Mouse (Mus musculus): ENCODE measurements at regions not wholly inside any gene's neighbourhood (a gene's known extent, or its start where the extent isn't known, plus 50 kb on each side); places are given as distances from the start of the nearest gene placed in this dataset.
"Not testable (repeated sequence)": the region's sequence is repeated elsewhere in the genome, so short reads cannot be mapped to it uniquely, and the experiment has no call there.

GRCm38 (mm10) chr8:114001674-114002073 lies 131.7 kb upstream of the Nudt7 start:
- no peak overlapping the region for H3K4me3 ChIP-seq (ENCODE audit: low read depth, low read length)
- TF ChIP-seq CTCF (IDR thresholded peaks at IDR 0.05; ENCODE audit: low read depth, low read length) (no peak), POLR2A (IDR thresholded peaks at IDR 0.05; ENCODE audit: insufficient read depth, low read length) (no peak), EP300 (IDR thresholded peaks at IDR 0.05; ENCODE audit: insufficient read depth, low read depth, low read length) (no peak)

GRCm38 (mm10) chr8:114004436-114004835 lies 128.9 kb upstream of the Nudt7 start:
- no peak overlapping the region for H3K27ac ChIP-seq (ENCODE audit: insufficient read depth, low read length)
- H3K4me3 ChIP-seq (ENCODE audit: low read depth, low read length) = no peak overlapping the region
- no peaks in the 10 kb centered on the region for H3K9me3 ChIP-seq (replicated peaks; ENCODE audit: control insufficient read depth, insufficient read depth, low read length, poor library complexity, severe bottlenecking)
- no peaks in the 10 kb centered on the region for H3K27me3 ChIP-seq (ENCODE audit: control insufficient read depth, insufficient read depth, low read length, poor library complexity, severe bottlenecking)
- TF ChIP-seq EP300 (IDR thresholded peaks at IDR 0.05; ENCODE audit: insufficient read depth, low read depth, low read length) (no peak), CTCF (IDR thresholded peaks at IDR 0.05; ENCODE audit: low read depth, low read length) (no peak), POLR2A (IDR thresholded peaks at IDR 0.05; ENCODE audit: insufficient read depth, low read length) (no peak)
- H3K9ac ChIP-seq (ENCODE audit: low read depth, poor library complexity, severe bottlenecking) = no peak overlapping the region
- H3K36me3 ChIP-seq (ENCODE audit: control insufficient read depth, insufficient read depth, low read length, poor library complexity, severe bottlenecking) = no peaks in the 10 kb centered on the region
- no peaks in the 10 kb centered on the region for H3K4me1 ChIP-seq (ENCODE audit: control insufficient read depth, insufficient read depth, low read length)

More at GRCm38 (mm10) chr8:114001674-114002073, 131.7 kb upstream of the Nudt7 start:
- Histone ChIP-seq H3K27ac (ENCODE audit: insufficient read depth, low read length) (no peak overlapping the region), H3K9me3 (replicated peaks; ENCODE audit: control insufficient read depth, insufficient read depth, low read length, poor library complexity, severe bottlenecking) (no peaks in the 10 kb centered on the region), H3K27me3 (ENCODE audit: control insufficient read depth, insufficient read depth, low read length, poor library complexity, severe bottlenecking) (no peaks in the 10 kb centered on the region), H3K9ac (ENCODE audit: low read depth, poor library complexity, severe bottlenecking) (no peak overlapping the region), H3K36me3 (ENCODE audit: control insufficient read depth, insufficient read depth, low read length, poor library complexity, severe bottlenecking) (no peaks in the 10 kb centered on the region), H3K4me1 (ENCODE audit: control insufficient read depth, insufficient read depth, low read length) (no peaks in the 10 kb centered on the region)

GRCm38 (mm10) chr8:114006587-114006986 lies 126.8 kb upstream of the Nudt7 start:
- Histone ChIP-seq H3K27ac (ENCODE audit: insufficient read depth, low read length) (no peak overlapping the region), H3K27me3 (ENCODE audit: control insufficient read depth, insufficient read depth, low read length, poor library complexity, severe bottlenecking) (no peaks in the 10 kb centered on the region; the same call in 1 of the 2 replicates), H3K4me1 (ENCODE audit: control insufficient read depth, insufficient read depth, low read length) (no peaks in the 10 kb centered on the region), H3K9me3 (replicated peaks; ENCODE audit: control insufficient read depth, insufficient read depth, low read length, poor library complexity, severe bottlenecking) (no peaks in the 10 kb centered on the region), H3K9ac (ENCODE audit: low read depth, poor library complexity, severe bottlenecking) (no peak overlapping the region), H3K4me3 (ENCODE audit: low read depth, low read length) (no peak overlapping the region), H3K36me3 (ENCODE audit: control insufficient read depth, insufficient read depth, low read length, poor library complexity, severe bottlenecking) (no peaks in the 10 kb centered on the region)
- TF ChIP-seq CTCF (IDR thresholded peaks at IDR 0.05; ENCODE audit: low read depth, low read length) (no peak), POLR2A (IDR thresholded peaks at IDR 0.05; ENCODE audit: insufficient read depth, low read length) (no peak), EP300 (IDR thresholded peaks at IDR 0.05; ENCODE audit: insufficient read depth, low read depth, low read length) (no peak)

GRCm38 (mm10) chr8:114007103-114007502 lies 126.3 kb upstream of the Nudt7 start:
- Histone ChIP-seq H3K9me3 (replicated peaks; ENCODE audit: control insufficient read depth, insufficient read depth, low read length, poor library complexity, severe bottlenecking) (no peaks in the 10 kb centered on the region), H3K36me3 (ENCODE audit: control insufficient read depth, insufficient read depth, low read length, poor library complexity, severe bottlenecking) (no peaks in the 10 kb centered on the region), H3K9ac (ENCODE audit: low read depth, poor library complexity, severe bottlenecking) (no peak overlapping the region), H3K4me3 (ENCODE audit: low read depth, low read length) (no peak overlapping the region), H3K27ac (ENCODE audit: insufficient read depth, low read length) (no peak overlapping the region), H3K4me1 (ENCODE audit: control insufficient read depth, insufficient read depth, low read length) (no peaks in the 10 kb centered on the region), H3K27me3 (ENCODE audit: control insufficient read depth, insufficient read depth, low read length, poor library complexity, severe bottlenecking) (no peaks in the 10 kb centered on the region; the same call in 1 of the 2 replicates)
- no peak for TF ChIP-seq POLR2A (IDR thresholded peaks at IDR 0.05; ENCODE audit: insufficient read depth, low read length)
- no peak for TF ChIP-seq EP300 (IDR thresholded peaks at IDR 0.05; ENCODE audit: insufficient read depth, low read depth, low read length)
- TF ChIP-seq CTCF (IDR thresholded peaks at IDR 0.05; ENCODE audit: low read depth, low read length) = no peak

- no peak overlapping the region for H3K4me3 ChIP-seq (ENCODE audit: low read depth, low read length)
- no peak for TF ChIP-seq POLR2A (IDR thresholded peaks at IDR 0.05; ENCODE audit: insufficient read depth, low read length)
- TF ChIP-seq CTCF (IDR thresholded peaks at IDR 0.05; ENCODE audit: low read depth, low read length) = no peak
- no peak for TF ChIP-seq EP300 (IDR thresholded peaks at IDR 0.05; ENCODE audit: insufficient read depth, low read depth, low read length)
These were observed 115.0 kb upstream of the Nudt7 start for GRCm38 (mm10) chr8:114018364-114018763.

GRCm38 (mm10) chr8:114030141-114030540 lies 103.2 kb upstream of the Nudt7 start:
- H3K9ac ChIP-seq (ENCODE audit: low read depth, poor library complexity, severe bottlenecking); H3K4me1 ChIP-seq (ENCODE audit: control insufficient read depth, insufficient read depth, low read length); H3K9me3 ChIP-seq (replicated peaks; ENCODE audit: control insufficient read depth, insufficient read depth, low read length, poor library complexity, severe bottlenecking); H3K36me3 ChIP-seq (ENCODE audit: control insufficient read depth, insufficient read depth, low read length, poor library complexity, severe bottlenecking); H3K27ac ChIP-seq (ENCODE audit: insufficient read depth, low read length); H3K27me3 ChIP-seq (ENCODE audit: control insufficient read depth, insufficient read depth, low read length, poor library complexity, severe bottlenecking); H3K4me3 ChIP-seq (ENCODE audit: low read depth, low read length): not testable (repeated sequence)

More at GRCm38 (mm10) chr8:114018364-114018763, 115.0 kb upstream of the Nudt7 start:
- no peak overlapping the region for H3K27ac ChIP-seq (ENCODE audit: insufficient read depth, low read length)
- no peaks in the 10 kb centered on the region for H3K27me3 ChIP-seq (ENCODE audit: control insufficient read depth, insufficient read depth, low read length, poor library complexity, severe bottlenecking)
- H3K9ac ChIP-seq (ENCODE audit: low read depth, poor library complexity, severe bottlenecking) = no peak overlapping the region
- no peaks in the 10 kb centered on the region for H3K9me3 ChIP-seq (replicated peaks; ENCODE audit: control insufficient read depth, insufficient read depth, low read length, poor library complexity, severe bottlenecking)
- no peaks in the 10 kb centered on the region for H3K4me1 ChIP-seq (ENCODE audit: control insufficient read depth, insufficient read depth, low read length)
- H3K36me3 ChIP-seq (ENCODE audit: control insufficient read depth, insufficient read depth, low read length, poor library complexity, severe bottlenecking) = no peaks in the 10 kb centered on the region
